Mouse (Mus musculus) brain, adult 2 months (tissue): ENCODE data around the gene Skint3.
"Not testable (repeated sequence)": the region's sequence is repeated elsewhere in the genome, so short reads cannot be mapped to it uniquely, and the experiment has no call there.

ENCODE experiments used
- DNase-seq: peaks from one replicate; pipeline ENCODE4 v3.0.0; 2011; ENCODE audit warnings: low read depth, low spot score

The Skint3 gene

DNA sequence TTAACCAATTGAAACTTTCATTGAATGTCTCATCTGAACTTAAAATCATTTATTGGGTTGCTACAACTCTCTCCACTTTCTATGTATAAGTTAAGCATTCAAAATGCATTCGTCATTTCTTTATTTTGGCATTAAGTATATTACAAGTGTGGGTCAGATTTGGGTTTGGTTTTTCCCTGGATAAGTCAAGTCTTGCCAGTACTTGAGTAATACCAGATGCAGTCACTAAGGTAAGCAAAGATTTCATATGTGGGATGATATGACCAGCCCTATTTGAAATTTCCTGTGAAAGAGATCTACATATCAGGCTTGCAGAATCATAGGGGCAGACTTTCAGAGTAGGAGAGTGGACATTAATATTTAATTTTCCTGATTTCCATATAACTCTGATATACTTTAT, at the start of gene Skint3:
Gene Skint3 (plus strand): TSS at position 301 of the 400 bp plus-strand sequence.
- DNase-seq, result no peak

DNA sequence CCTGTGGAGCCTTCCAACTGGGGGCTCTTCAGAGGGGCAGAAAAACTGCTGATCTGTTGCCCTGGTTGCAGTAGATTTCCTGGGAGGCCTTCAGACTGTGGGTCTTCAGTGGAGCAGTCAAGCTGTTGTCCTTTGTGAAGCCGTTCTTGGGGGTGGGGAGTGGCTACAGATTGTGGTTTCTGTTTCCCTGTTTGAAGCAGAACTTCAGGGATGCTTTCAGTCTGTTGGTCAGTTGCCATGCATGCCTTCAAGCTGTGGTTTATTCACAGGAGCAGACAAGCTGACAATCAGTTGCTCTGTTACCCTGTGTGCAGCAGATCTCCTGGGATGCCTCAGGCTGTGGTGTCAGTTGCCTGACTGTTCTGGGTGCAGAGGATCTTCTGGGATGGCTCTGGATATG, 11.4 kb downstream of the Skint3 start:
- peak; percentile 1 for DNase-seq

DNA sequence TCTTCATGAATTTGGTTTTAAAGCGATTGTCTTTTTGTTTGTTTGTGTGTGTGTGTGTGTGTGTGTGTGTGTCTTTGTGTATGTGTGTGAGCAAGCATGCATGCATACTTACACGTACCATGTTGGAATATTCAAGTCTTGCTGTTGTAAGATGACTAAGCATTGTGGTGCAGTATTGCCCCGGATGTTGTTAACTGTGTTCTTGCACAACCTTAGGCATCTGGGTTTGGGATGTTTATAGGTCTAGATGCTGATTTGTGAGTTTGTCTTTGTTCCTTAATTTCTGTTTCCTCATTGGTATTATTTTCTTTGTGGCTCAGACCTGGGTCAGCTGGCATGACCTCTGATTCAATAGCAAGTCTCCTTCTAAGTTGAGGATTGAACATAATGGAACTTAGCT, 11.9 kb downstream of the Skint3 start:
- no peak for DNase-seq

DNA sequence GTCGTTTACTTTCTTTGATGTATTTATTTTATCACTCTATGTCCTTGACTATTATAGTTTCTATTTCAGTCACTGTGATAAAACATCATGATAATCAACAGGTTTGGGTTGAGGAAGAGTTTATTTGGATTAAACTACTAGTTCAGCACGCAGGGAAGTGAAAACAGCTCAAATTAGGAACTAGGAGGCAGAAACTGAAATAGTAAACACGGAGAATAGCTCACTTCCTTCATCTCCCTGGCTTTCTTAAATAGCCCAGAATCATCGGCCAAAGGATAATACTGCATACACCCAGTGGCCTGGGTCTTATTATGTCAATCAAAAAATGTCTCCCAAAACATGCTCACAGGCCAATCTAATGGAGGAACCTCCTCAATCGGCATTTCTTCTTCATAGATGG, 24.0 kb downstream of the Skint3 start:
- peak; percentile 0 for DNase-seq

DNA sequence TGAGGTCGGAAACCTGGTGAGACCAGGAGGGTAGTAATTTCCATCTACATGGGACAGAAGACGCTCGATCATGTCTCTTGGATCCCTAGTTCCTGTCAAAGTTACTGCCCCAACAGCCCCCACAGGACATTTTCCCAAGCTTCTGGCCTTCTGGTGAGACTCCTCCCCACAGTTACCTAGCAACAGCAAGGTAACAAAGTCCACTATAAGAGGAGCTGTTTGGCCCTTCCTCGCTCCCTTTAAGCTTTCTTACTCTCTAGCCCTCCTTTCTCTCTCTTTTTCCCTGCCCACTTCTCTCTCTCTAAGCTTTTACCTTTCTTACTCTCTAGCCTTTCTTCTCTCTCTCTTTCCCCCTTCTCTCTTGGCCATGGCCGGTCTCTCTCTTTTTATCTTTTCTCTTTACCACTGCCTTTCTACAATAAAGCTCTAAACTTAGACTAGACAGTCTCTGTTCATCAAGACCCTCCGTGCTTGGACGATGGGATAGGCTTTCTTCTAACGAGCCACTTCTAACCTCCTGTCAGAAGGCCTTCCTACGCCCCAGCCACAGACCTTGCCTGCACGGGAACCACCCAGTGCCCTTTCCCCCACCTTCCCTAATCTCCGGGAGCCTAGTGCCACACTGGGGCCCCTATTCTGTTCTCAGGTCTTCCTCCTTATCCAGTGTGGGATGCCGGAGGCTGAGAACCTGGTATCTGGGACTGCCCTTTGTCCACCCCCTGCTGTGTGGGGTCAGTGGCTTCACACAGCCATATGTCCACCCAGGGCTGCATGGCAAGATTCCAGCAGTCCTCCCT, 55.3 kb downstream of the Skint3 start:
- no peak for DNase-seq

DNA sequence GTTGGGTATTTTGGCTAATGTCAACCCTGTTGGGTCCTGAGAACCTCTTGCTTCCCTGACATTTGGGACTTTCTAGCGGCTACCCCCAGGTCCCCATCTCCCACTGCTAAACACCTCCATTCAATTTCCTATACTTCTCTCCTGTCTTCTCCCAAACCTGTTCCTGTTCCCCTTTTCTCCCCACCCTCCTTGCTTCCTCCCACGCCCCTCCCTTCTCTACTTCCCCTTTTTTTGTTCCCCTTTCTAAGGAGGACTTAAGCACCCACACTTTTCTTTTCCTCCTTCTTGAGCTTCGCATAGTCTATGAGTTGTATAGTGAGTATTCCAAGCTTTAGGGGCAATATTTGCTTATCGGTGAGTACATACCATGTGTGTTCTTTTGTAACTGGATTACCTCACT, 56.4 kb downstream of the Skint3 start:
- DNase-seq, result peak; percentile 2

DNA sequence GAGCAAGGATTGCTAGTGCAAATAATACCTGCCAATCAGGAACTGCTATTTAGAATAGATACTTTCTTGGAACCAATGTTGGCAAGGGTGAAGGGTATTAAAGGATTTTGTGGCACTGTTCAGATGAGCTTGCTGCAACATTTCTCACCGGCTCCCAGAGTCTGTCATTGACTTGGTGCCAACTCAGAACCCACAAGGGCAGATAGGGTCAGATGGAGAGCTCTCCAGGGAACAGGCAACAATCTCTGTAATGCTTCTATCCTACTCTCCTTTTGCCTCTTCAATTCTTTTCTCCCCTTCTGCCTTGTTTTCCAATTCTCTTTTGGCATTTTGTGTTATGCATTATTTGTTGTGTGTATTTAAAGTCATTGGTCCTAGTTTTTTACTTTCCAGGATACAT, 70.3 kb downstream of the Skint3 start:
- DNase-seq, result no peak

DNA sequence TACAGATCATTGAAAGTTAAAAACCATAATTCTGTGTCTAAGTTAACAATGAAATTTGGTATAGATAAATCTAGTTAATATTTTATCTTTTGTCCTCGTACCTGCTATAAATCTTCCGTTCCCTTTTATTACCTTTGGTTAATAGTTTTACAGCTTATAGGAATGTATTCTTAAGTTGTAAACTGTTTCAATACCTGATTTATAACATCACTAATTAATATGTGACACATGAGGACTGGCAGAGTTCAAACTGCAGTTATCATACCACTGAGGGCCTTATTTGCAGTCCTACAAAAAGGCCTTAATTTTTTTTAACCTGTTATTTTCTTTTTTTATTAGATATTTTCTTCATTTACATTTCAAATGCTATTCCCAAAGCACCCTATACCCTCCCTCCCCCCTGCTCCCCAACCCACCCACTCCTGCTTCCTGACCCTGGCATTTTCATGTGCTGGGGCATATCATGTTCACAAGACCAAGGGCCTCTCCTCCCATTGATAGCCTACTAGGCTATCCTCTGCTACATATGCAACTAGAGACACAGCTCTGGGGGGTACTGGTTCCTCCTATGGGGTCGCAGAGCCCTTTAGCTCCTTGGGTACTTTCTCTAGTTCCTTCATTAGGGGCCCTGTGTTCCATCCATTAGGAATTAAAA, 70.9 kb downstream of the Skint3 start:
- DNase-seq, result no peak

DNA sequence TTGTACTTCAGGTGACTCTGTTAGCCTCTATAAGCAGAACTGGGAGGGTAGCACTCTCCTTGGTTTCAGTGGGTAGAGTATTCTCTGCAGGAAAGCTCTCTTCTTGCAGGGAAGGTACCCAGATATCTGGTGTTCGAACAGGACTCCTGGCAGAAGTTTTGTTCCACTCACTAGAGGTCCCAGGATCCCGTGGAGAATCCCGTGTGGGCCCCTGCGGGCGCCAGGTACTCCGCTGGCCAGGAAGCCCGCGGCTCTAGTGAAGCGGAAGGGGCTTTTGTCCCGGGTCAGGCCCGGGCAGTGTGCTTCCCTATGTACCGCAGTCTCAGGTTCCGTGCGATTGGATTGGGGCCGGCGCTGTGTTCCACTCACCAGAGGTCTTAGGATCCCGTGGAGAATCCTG, 117.1 kb downstream of the Skint3 start:
- DNase-seq, result not testable (repeated sequence)
